Mouse (Mus musculus): ENCODE results near the gene Urb2. TPM values are rescaled to one million over a fixed set of nuclear protein-coding genes. Genes with fewer than 3 reads are reported as not detected.
"Not testable (repeated sequence)": the region's sequence is repeated elsewhere in the genome, so short reads cannot be mapped to it uniquely, and the experiment has no call there.

Gene Urb2
- polyA plus RNA-seq, 1 experiment from 2014 or later, result 11.0 TPM

DNA sequence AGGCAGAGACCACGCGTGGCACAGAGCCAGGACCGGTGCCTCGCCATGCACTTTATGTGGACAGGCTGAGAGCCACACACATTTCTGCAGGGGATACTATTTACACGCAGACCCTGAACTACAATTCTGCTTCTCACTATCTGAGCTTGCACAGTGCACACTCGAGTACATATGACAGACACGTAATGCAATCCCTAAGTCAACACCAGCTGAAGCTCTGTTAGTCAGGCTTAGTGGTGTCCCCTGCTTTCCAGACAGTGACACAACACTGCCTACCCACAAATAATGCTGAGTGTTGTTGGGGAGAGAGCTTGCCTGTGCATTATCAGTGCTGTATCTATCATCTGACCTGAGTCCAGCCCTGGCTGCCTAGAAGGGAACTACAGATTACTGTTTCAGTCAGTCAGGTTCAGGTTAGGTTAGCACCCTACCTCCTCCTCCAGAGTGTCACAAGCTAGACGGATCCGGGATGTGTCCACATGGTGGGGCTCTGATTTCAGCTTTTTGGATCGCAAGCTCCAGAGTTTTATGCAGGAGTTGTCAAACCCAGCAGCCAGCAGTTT, 18.7 kb upstream of the Urb2 start:
- no peak overlapping the region for H3K27ac ChIP-seq (ENCODE audit: low read depth, low read length)
- no peak overlapping the region for H3K4me3 ChIP-seq (ENCODE audit: low read depth, low read length)
- no peaks in the 10 kb centered on the region for H3K4me1 ChIP-seq (replicated peaks; ENCODE audit: control insufficient read depth, insufficient read depth, low read length)
- H3K4me2 ChIP-seq, result no peak overlapping the region
- H3K36me3 ChIP-seq (ENCODE audit: control insufficient read depth, insufficient read depth, low read length), result peaks cover 50% of the 10 kb centered on the region
- H3K27me3 ChIP-seq (replicated peaks; ENCODE audit: control insufficient read depth, insufficient read depth, low read length), result no peaks in the 10 kb centered on the region
- no peak for ATAC-seq (replicated peaks; ENCODE audit: low FRiP score)
- no peak overlapping the region for H3K9ac ChIP-seq (ENCODE audit: low read depth, low read length)
- 94% methylated on average over 10 of the region's 10 CpGs for whole genome bisulfite sequencing
- no peaks in the 10 kb centered on the region for H3K9me3 ChIP-seq (ENCODE audit: control insufficient read depth, low read length)
- DNase-seq (ENCODE audit: low spot score), result no peak

- Histone ChIP-seq H3K4me1 (replicated peaks; ENCODE audit: control insufficient read depth, insufficient read depth, low read length) (no peaks in the 10 kb centered on the region; the same call in 1 of the 2 replicates), H3K27ac (ENCODE audit: low read depth, low read length) (no peak overlapping the region), H3K9ac (ENCODE audit: low read depth, low read length) (no peak overlapping the region), H3K4me2 (no peak overlapping the region), H3K27me3 (replicated peaks; ENCODE audit: control insufficient read depth, insufficient read depth, low read length) (no peaks in the 10 kb centered on the region), H3K36me3 (ENCODE audit: control insufficient read depth, insufficient read depth, low read length) (peaks cover 56% of the 10 kb centered on the region), H3K9me3 (ENCODE audit: control insufficient read depth, low read length) (no peaks in the 10 kb centered on the region), H3K4me3 (ENCODE audit: low read depth, low read length) (no peak overlapping the region)
- DNase-seq (ENCODE audit: low spot score) (no peak), ATAC-seq (replicated peaks; ENCODE audit: low FRiP score) (no peak)
- 82% methylated on average over 6 of the region's 6 CpGs for WGBS
Observed at GRCm38 (mm10) chr8:124007829-124008228, 13.5 kb upstream of the Urb2 start.

DNA sequence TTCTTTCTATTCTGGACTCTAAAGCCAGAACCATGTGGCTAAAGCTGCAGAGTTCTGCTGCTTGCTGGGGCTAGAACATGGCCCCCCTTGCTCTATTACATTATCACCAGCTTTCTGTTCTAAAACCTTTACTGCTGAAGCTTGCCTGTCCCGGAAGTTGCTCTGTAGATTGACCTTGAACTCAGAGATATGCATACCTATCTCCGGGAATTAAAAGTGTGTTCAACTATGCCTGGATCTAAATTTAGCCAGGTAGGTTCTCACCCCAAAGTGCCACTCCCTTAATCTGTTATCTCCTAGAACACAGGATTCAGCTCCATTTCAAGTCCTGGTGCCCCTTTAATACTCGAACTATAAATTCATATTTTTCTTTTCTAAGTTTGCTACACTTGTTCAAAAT, 9.7 kb upstream of the Urb2 start:
- no peak overlapping the region for H3K4me2 ChIP-seq
- DNase-seq (ENCODE audit: low spot score), result no peak

DNA sequence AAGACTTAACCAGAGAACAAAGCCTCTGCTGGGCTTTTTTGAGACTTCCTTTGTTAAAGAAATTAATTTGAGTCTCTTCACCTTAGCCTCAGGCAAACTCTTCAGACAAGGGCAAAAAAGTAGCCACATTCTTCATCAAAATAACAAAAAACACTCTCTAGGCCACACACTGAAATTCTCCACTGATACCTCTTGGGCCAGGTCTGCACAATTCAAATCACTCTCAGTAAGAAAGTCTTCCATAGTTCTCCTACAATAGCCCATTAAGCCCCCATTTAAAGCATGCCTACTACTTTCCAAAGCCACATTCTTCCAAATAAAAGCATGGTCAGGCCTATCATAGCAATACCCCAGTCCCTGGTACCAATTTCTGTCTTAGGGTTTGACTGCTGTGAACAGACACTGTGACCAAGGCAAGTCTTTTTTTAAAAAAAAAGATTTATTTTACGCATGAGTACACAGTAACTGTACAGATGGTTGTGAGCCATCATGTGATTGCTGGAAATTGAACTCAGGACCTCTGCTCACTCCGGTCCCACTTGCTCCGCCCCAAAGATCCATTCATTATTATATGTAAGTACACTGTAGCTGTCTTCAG, 9.2 kb upstream of the Urb2 start:
- H3K27ac ChIP-seq (ENCODE audit: low read depth, low read length), result no peak overlapping the region

More for the DNA sequence above, 9.7 kb upstream of the Urb2 start:
- H3K9ac ChIP-seq (ENCODE audit: low read depth, low read length), result no peak overlapping the region
- 48% methylated on average over 3 of the region's 3 CpGs for WGBS
- H3K27me3 ChIP-seq (replicated peaks; ENCODE audit: control insufficient read depth, insufficient read depth, low read length), result no peaks in the 10 kb centered on the region
- H3K4me1 ChIP-seq (replicated peaks; ENCODE audit: control insufficient read depth, insufficient read depth, low read length), result peaks cover 11% of the 10 kb centered on the region
- H3K4me3 ChIP-seq (ENCODE audit: low read depth, low read length), result no peak overlapping the region
- no peak overlapping the region for H3K27ac ChIP-seq (ENCODE audit: low read depth, low read length)
- peaks cover 27% of the 10 kb centered on the region for H3K36me3 ChIP-seq (ENCODE audit: control insufficient read depth, insufficient read depth, low read length)
- no peak; the same call in 1 of the 2 replicates for ATAC-seq (replicated peaks; ENCODE audit: low FRiP score)
- no peaks in the 10 kb centered on the region for H3K9me3 ChIP-seq (ENCODE audit: control insufficient read depth, low read length)

DNA sequence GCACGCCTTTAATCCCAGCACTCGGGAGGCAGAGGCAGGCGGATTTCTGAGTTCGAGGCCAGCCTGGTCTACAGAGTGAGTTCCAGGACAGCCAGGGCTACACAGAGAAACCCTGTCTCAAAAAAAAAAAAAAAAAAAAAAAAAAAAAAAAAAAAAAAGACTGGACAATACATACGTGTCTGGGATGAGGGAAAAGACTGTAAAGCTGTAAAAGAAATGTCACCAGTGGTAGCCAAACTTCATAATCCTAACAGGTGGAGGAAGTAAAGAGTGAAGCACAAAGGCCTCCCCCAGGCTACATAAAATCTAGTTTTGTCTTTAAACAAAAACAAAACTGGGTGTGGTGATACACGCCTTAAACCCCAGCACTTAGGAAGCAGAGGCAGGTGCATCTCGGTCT, 7.0 kb upstream of the Urb2 start:
- not testable (repeated sequence) for H3K4me2 ChIP-seq; DNase-seq (ENCODE audit: low spot score); ATAC-seq (replicated peaks; ENCODE audit: low FRiP score); H3K27me3 ChIP-seq (replicated peaks; ENCODE audit: control insufficient read depth, insufficient read depth, low read length); H3K27ac ChIP-seq (ENCODE audit: low read depth, low read length); H3K9ac ChIP-seq (ENCODE audit: low read depth, low read length); H3K36me3 ChIP-seq (ENCODE audit: control insufficient read depth, insufficient read depth, low read length); H3K4me3 ChIP-seq (ENCODE audit: low read depth, low read length); H3K9me3 ChIP-seq (ENCODE audit: control insufficient read depth, low read length)
- peaks cover 25% of the 10 kb centered on the region for H3K4me1 ChIP-seq (replicated peaks; ENCODE audit: control insufficient read depth, insufficient read depth, low read length)
- WGBS, result 87% methylated on average over 6 of the region's 7 CpGs

More for the DNA sequence above, 9.2 kb upstream of the Urb2 start:
- Histone ChIP-seq H3K9me3 (ENCODE audit: control insufficient read depth, low read length) (no peaks in the 10 kb centered on the region), H3K4me2 (0 out of 2 replicates have a peak overlapping the region, but pooled peaks have one; percentile 4), H3K36me3 (ENCODE audit: control insufficient read depth, insufficient read depth, low read length) (peaks cover 27% of the 10 kb centered on the region), H3K4me1 (replicated peaks; ENCODE audit: control insufficient read depth, insufficient read depth, low read length) (peaks cover 14% of the 10 kb centered on the region), H3K9ac (ENCODE audit: low read depth, low read length) (no peak overlapping the region), H3K4me3 (ENCODE audit: low read depth, low read length) (no peak overlapping the region), H3K27me3 (replicated peaks; ENCODE audit: control insufficient read depth, insufficient read depth, low read length) (no peaks in the 10 kb centered on the region)
- WGBS, result 92% methylated on average over 3 of the region's 3 CpGs
- DNase-seq (ENCODE audit: low spot score) (no peak), ATAC-seq (replicated peaks; ENCODE audit: low FRiP score) (no peak)

DNA sequence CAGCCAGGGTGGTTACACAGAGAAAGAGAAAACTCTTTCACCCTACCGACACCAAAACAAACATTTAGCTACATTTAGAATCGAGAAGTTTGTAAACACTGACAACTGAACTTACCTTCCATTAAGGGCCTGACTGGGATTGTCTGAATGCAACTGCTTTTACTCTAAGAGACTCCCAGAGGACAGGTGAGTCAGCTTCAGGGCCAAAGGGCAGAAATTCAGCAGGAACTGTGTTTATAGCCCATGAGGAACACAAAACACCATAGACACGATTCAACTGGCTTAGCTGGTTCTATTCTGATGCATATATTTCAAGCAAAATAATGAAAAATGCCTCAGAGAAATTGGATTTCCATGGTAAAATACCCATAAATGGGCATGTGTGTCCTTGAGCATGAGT, 6.6 kb upstream of the Urb2 start:
- DNase-seq (ENCODE audit: low spot score), result no peak
- Histone ChIP-seq H3K4me1 (replicated peaks; ENCODE audit: control insufficient read depth, insufficient read depth, low read length) (peaks cover 30% of the 10 kb centered on the region), H3K27ac (ENCODE audit: low read depth, low read length) (no peak overlapping the region), H3K9ac (ENCODE audit: low read depth, low read length) (no peak overlapping the region), H3K36me3 (ENCODE audit: control insufficient read depth, insufficient read depth, low read length) (peaks cover 5% of the 10 kb centered on the region), H3K4me2 (no peak overlapping the region), H3K4me3 (ENCODE audit: low read depth, low read length) (no peak overlapping the region), H3K27me3 (replicated peaks; ENCODE audit: control insufficient read depth, insufficient read depth, low read length) (no peaks in the 10 kb centered on the region), H3K9me3 (ENCODE audit: control insufficient read depth, low read length) (no peaks in the 10 kb centered on the region)
- 76% methylated on average over 3 of the region's 3 CpGs for WGBS
- no peak for ATAC-seq (replicated peaks; ENCODE audit: low FRiP score)

GRCm38 (mm10) chr8:124019782-124020181, 1.5 kb upstream of the Urb2 start:
- 14% methylated on average over 13 of the region's 13 CpGs for WGBS
- Histone ChIP-seq H3K9ac (ENCODE audit: low read depth, low read length) (peak overlapping the region; percentile 95), H3K27ac (ENCODE audit: low read depth, low read length) (peak overlapping the region; percentile 89; the same call in 1 of the 2 replicates), H3K36me3 (ENCODE audit: control insufficient read depth, insufficient read depth, low read length) (peaks cover 4% of the 10 kb centered on the region; the same call in 1 of the 2 replicates), H3K27me3 (replicated peaks; ENCODE audit: control insufficient read depth, insufficient read depth, low read length) (no peaks in the 10 kb centered on the region), H3K4me1 (replicated peaks; ENCODE audit: control insufficient read depth, insufficient read depth, low read length) (peaks cover 39% of the 10 kb centered on the region), H3K4me2 (peak overlapping the region; percentile 73), H3K9me3 (ENCODE audit: control insufficient read depth, low read length) (no peaks in the 10 kb centered on the region), H3K4me3 (ENCODE audit: low read depth, low read length) (peak overlapping the region; percentile 89)
- peak; percentile 44 for DNase-seq (ENCODE audit: low spot score)
- peak; percentile 68 for ATAC-seq (replicated peaks; ENCODE audit: low FRiP score)

DNA sequence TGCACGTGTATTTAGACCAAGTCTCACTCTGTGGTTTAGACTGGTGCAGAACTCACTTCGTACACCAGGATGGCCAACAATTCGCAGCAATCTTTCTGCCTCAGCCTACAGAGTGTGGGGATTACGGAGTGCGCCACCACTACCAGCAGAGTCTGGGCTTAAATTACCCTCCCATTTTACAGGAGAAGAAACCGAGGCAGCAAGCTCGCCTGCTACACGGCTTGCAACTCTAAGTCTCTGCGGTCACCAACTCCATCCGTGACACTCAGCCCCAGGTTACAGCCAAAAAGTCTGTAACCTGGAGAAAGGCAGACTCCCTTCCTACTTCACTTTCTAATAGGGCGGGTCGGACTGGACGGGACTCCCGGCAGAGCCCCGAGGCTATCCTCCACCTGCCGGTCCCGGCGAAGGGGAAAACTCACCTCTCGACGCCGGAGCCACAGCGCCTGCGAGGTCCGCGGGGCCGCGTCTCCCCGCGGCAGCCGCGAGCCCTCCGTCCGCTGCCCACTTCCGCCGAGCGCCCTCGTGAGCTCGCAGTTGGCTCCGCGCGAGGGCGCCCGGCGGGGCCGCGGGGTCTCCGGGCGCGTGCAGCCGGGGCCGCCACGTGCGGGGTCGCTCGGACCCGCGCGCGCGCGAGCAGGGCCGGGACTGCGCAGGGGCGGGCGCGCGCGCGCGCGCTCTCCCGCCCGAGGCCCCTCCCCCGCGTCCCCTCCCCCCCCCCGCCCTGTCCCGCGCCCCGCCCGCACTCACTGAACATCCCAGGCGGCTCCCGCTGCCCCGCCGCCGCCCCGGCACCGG, 670 bp upstream of the Urb2 start:
- WGBS, result under 1% methylated on average over 64 of the region's 87 CpGs
- Histone ChIP-seq H3K36me3 (ENCODE audit: control insufficient read depth, insufficient read depth, low read length) (peaks cover 4% of the 10 kb centered on the region; the same call in 1 of the 2 replicates), H3K4me2 (peak overlapping the region; percentile 73), H3K9me3 (ENCODE audit: control insufficient read depth, low read length) (no peaks in the 10 kb centered on the region), H3K4me1 (replicated peaks; ENCODE audit: control insufficient read depth, insufficient read depth, low read length) (peaks cover 34% of the 10 kb centered on the region), H3K27me3 (replicated peaks; ENCODE audit: control insufficient read depth, insufficient read depth, low read length) (no peaks in the 10 kb centered on the region), H3K27ac (ENCODE audit: low read depth, low read length) (peak overlapping the region; percentile 89), H3K9ac (ENCODE audit: low read depth, low read length) (peak overlapping the region; percentile 95), H3K4me3 (ENCODE audit: low read depth, low read length) (peak overlapping the region; percentile 89)
- DNase-seq (ENCODE audit: low spot score), result no peak
- ATAC-seq (replicated peaks; ENCODE audit: low FRiP score), result peak; percentile 72

Data from liver, embryonic 11.5 days (tissue).